Comparison of ENCODE assay signal across 8 mouse cellular contexts in the genomic region with DNA sequence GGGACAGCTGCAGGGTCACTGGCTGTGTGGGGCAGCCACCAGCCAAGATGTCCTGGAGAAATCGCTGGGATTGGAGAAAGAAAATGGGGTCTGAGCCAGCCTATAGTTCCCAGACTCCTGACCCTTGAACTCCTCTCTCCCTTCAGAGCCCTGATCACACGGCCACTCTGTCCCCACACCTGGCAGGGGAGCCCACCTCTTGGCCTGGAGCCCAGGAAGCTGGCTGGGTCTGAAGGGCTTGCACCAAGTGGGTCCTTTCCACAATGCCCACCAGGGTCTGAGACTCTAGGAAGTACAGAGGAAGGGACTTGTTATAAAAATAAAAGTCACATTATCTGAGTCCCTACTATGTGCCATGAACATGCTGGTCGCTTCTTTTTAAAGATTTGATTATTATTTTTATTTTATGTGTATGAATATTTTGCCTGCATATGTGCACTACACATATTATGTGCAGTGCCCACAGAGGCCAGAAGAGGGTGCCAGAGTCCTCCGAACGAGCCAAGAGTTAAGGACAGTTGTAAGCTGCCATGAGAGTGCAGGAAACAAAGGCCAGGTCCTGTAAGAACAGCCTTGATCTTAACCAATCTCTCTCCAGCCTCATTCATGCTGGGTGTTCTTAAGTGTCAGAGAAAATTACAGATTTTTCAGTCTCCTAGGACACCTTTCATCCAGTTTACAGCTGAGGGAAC. TPM values are rescaled to one million over a fixed set of nuclear protein-coding genes. Genes with fewer than 3 reads are reported as not detected.
DNase-seq lines count a peak whose midpoint lies in the region; ATAC-seq and TF ChIP-seq lines count a peak whose summit lies in the region.

No protein-coding gene starts in this region.

- H3K79me2 ChIP-seq in C2C12 (ENCODE audit: control insufficient read depth, insufficient read depth): no peaks in the 10 kb centered on the region

- ATAC-seq in lung, embryonic 16.5 days (ENCODE audit: low read depth): peak; percentile 39

- no peak overlapping the region for H3K4me2 ChIP-seq in lung, embryonic 16.5 days (ENCODE audit: low read depth, low read length)

- peak; percentile 62 for DNase-seq in MEL-GATA-1-ER (ENCODE audit: extremely low read depth, low read depth)
- peak; percentile 28 for DNase-seq in cerebellum, adult 9-11 months
- DNase-seq in frontal cortex, postnatal 14 days (ENCODE audit: low spot score in 2 of 2): peak; percentile 46 to 75
- DNase-seq in kidney, postnatal 25 days: peak; percentile 81 to 91
- DNase-seq in retina, embryonic 14.5 days (ENCODE audit: low spot score): peak; percentile 90
- DNase-seq in thymus, postnatal 4 days: peak; percentile 86

- peaks cover 10% of the 10 kb centered on the region; the same call in 1 of the 2 replicates for H3K4me1 ChIP-seq in lung, embryonic 16.5 days (replicated peaks; ENCODE audit: control insufficient read depth, insufficient read depth, low read length)

- H3K27ac ChIP-seq in lung, embryonic 16.5 days (ENCODE audit: low read length): no peak overlapping the region

- TF ChIP-seq CTCF in C2C12 (IDR thresholded peaks at IDR 0.05; ENCODE audit: control insufficient read depth, insufficient read depth, insufficient read length): peak; percentile 37

- 9% methylated on average over 5 of the region's 5 CpGs for WGBS in lung, embryonic 16.5 days

- no peak overlapping the region for H3ac ChIP-seq in C2C12 (ENCODE audit: control insufficient read depth, insufficient read length, low read depth)

- H3K9me3 ChIP-seq in lung, embryonic 16.5 days (ENCODE audit: control insufficient read depth, low read length): no peaks in the 10 kb centered on the region

- no peak overlapping the region for H3K4me3 ChIP-seq in C2C12 (ENCODE audit: insufficient read depth, poor library complexity, severe bottlenecking)
- H3K4me3 ChIP-seq in lung, embryonic 16.5 days (ENCODE audit: low read length): no peak overlapping the region

- H3K9ac ChIP-seq in lung, embryonic 16.5 days (ENCODE audit: low read length): no peak overlapping the region

- H3K79me3 ChIP-seq in C2C12 (ENCODE audit: low read depth): no peaks in the 10 kb centered on the region

- H3K36me3 ChIP-seq in C2C12 (ENCODE audit: control insufficient read depth, insufficient read depth): no peaks in the 10 kb centered on the region
- no peaks in the 10 kb centered on the region for H3K36me3 ChIP-seq in lung, embryonic 16.5 days (ENCODE audit: control insufficient read depth, insufficient read depth, low read length)

- H3K27me3 ChIP-seq in C2C12 (ENCODE audit: control insufficient read depth, insufficient read depth, insufficient read length): peaks cover 8% of the 10 kb centered on the region
- peaks cover 22% of the 10 kb centered on the region for H3K27me3 ChIP-seq in lung, embryonic 16.5 days (ENCODE audit: control insufficient read depth, insufficient read depth, low read depth, low read length)

TF ChIP-seq in C2C12, 6 proteins besides CTCF, POLR2A, EP300 and RAD21:
- TF ChIP-seq FOSL1 (IDR thresholded peaks at IDR 0.05; ENCODE audit: insufficient read depth, low read length, poor library complexity, severe bottlenecking) (no peak), MAX (IDR thresholded peaks at IDR 0.05) (no peak), CEBPB (IDR thresholded peaks at IDR 0.05; ENCODE audit: low read depth) (no peak), USF1 (IDR thresholded peaks at IDR 0.05; ENCODE audit: low read depth) (no peak), MYOD1 (IDR thresholded peaks at IDR 0.05; ENCODE audit: control insufficient read depth, insufficient read length, low read depth) (no peak), MYOG (IDR thresholded peaks at IDR 0.05; ENCODE audit: control insufficient read depth, extremely low read depth, insufficient read length) (no peak)

RNA-seq across cellular contexts. Expression of a gene that starts 11.3 kb away (rescaled TPM):
- not detected for polyA plus RNA-seq in C2C12 (2012; fragmentation: generic; extraction: Trizol)
- polyA plus RNA-seq in lung, embryonic 16.5 days (2015; fragmentation: Nextera tagmentation; extraction: Ambion mirVana): 0.24 and 0.28 TPM in 2 replicates

RNA-seq across cellular contexts. Expression of a gene that starts 19.2 kb away (rescaled TPM):
- 1.9 TPM for polyA plus RNA-seq in C2C12 (2012; fragmentation: generic; extraction: Trizol)
- polyA plus RNA-seq in lung, embryonic 16.5 days (2015; fragmentation: Nextera tagmentation; extraction: Ambion mirVana): 3.3 and 3.6 TPM in 2 replicates

RNA-seq across cellular contexts. Expression of a gene that starts 28.6 kb away (rescaled TPM):
- not detected for polyA plus RNA-seq in C2C12 (2012; fragmentation: generic; extraction: Trizol)
- polyA plus RNA-seq in lung, embryonic 16.5 days (2015; fragmentation: Nextera tagmentation; extraction: Ambion mirVana): 0.39 TPM in 1 of 2 replicates, not detected in the other

RNA-seq across cellular contexts. Expression of a gene that starts 33.3 kb away (rescaled TPM):
- polyA plus RNA-seq in C2C12 (2012; fragmentation: generic; extraction: Trizol): 0.30 TPM
- 6.4 and 10.6 TPM in 2 replicates for polyA plus RNA-seq in lung, embryonic 16.5 days (2015; fragmentation: Nextera tagmentation; extraction: Ambion mirVana)

RNA-seq across cellular contexts. Expression of a gene that starts 48.7 kb away (rescaled TPM):
- not detected for polyA plus RNA-seq in C2C12 (2012; fragmentation: generic; extraction: Trizol)
- polyA plus RNA-seq in lung, embryonic 16.5 days (2015; fragmentation: Nextera tagmentation; extraction: Ambion mirVana): not detected in 2 replicates

Comparison
In these comparisons a context has a peak if more than half of its experiments do, and no peak if none do; other contexts are left out.
1. DNase-seq: peak in every context shown above with its lines; median percentile 90 in retina, embryonic 14.5 days; 86 in kidney, postnatal 25 days; 86 in thymus, postnatal 4 days; 62 in MEL-GATA-1-ER; 60 in frontal cortex, postnatal 14 days; 28 in cerebellum, adult 9-11 months.